Mouse (Mus musculus) thymus, adult 2 months (tissue): Measurements from ENCODE around the gene Cpne5. TPM values are rescaled to one million over a fixed set of nuclear protein-coding genes. Genes with fewer than 3 reads are reported as not detected.

ENCODE experiments used
- DNase-seq: peaks from one replicate; pipeline ENCODE4 v3.0.0; 2021
- H3K27ac ChIP-seq: fragments of 200-500 bp; 2 replicates; pipeline ENCODE4 v1.5.1; 2012; ENCODE audit warnings: low read length, control low read depth; ENCODE audit not compliant: control insufficient read depth, insufficient read depth
- H3K27me3 ChIP-seq: fragments of 200-500 bp; 2 replicates; pipeline ENCODE4 v1.6.1; 2012; ENCODE audit warnings: mild to moderate bottlenecking, low read length, moderate library complexity, mixed read lengths; ENCODE audit not compliant: control insufficient read depth, insufficient read depth
- H3K36me3 ChIP-seq: fragments of 200-500 bp; 2 replicates; pipeline ENCODE4 v1.6.1; 2012; ENCODE audit warnings: mild to moderate bottlenecking, low read length, moderate library complexity; ENCODE audit not compliant: control insufficient read depth, insufficient read depth
- H3K4me1 ChIP-seq: fragments of 200-500 bp; replicated peaks from 2 replicates; pipeline ENCODE4 v1.6.1; 2012; ENCODE audit warnings: low read length; ENCODE audit not compliant: control insufficient read depth, insufficient read depth
- H3K4me3 ChIP-seq: fragments of 200-500 bp; 2 replicates; pipeline ENCODE4 v1.5.1; 2012; ENCODE audit warnings: mild to moderate bottlenecking, low read length, control low read depth, moderate library complexity; ENCODE audit not compliant: control insufficient read depth, insufficient read depth
- CTCF ChIP-seq: fragments of 200-500 bp; IDR thresholded peaks from 2 replicates; pipeline ENCODE4 v1.5.1; 2012; ENCODE audit warnings: mild to moderate bottlenecking, control low read depth, low read length, moderate library complexity, borderline replicate concordance; ENCODE audit not compliant: control insufficient read depth, poor library complexity, insufficient read depth; ENCODE audit errors: extremely low read depth
- POLR2A ChIP-seq: fragments of 200-500 bp; IDR thresholded peaks from 2 replicates; pipeline ENCODE4 v1.6.1; 2012; ENCODE audit warnings: mild to moderate bottlenecking, low read length, control low read depth, moderate library complexity; ENCODE audit not compliant: control insufficient read depth, poor library complexity, insufficient read depth; ENCODE audit errors: extremely low read depth
- WGBS: fragments of 180-500 bp; shearing (Covaris S2); methylation state at CpG from one replicate; pipeline ENCODE4 v1.1.7; 2018; 5-methylcytosine and 5-hydroxymethylcytosine counted together
- polyA plus RNA-seq: library from polyadenylated mRNA; depleted of rRNA; stranded (reverse); fragments of >200 nt; gene quantifications from 2 replicates; pipeline ENCODE4 v1.2.3, GENCODE M21; 2012

The Cpne5 gene
- polyA plus RNA-seq, 1 experiment: 4.6 TPM

- no peak for TF ChIP-seq CTCF
- no peak for TF ChIP-seq POLR2A
- Histone ChIP-seq H3K4me3 (no peak overlapping the region), H3K36me3 (no peaks in the 10 kb centered on the region), H3K27ac (no peak overlapping the region), H3K4me1 (0 out of 2 replicates have a peak, but pooled peaks cover 4% of the 10 kb centered on the region), H3K27me3 (no peaks in the 10 kb centered on the region)
- no peak for DNase-seq
- WGBS: 94% methylated on average over 3 of the region's 3 CpGs
Observed at GRCm38 (mm10) chr17:29126561-29126960, 111.4 kb downstream of the Cpne5 start.

- H3K4me3 ChIP-seq: no peak overlapping the region
- no peaks in the 10 kb centered on the region for H3K27me3 ChIP-seq
- no peak overlapping the region for H3K27ac ChIP-seq
- WGBS: 91% methylated on average over 6 of the region's 6 CpGs
- peaks cover 8% of the 10 kb centered on the region for H3K4me1 ChIP-seq
- no peak for DNase-seq
- TF ChIP-seq POLR2A (no peak), CTCF (no peak)
- no peaks in the 10 kb centered on the region for H3K36me3 ChIP-seq
Observed at GRCm38 (mm10) chr17:29123578-29124174, 114.3 kb downstream of the Cpne5 start.

- WGBS: 94% methylated on average over 6 of the region's 6 CpGs
- Histone ChIP-seq H3K36me3 (no peaks in the 10 kb centered on the region), H3K27me3 (no peaks in the 10 kb centered on the region), H3K27ac (no peak overlapping the region), H3K4me1 (peaks cover 14% of the 10 kb centered on the region), H3K4me3 (no peak overlapping the region)
- DNase-seq: no peak
- no peak for TF ChIP-seq POLR2A
- TF ChIP-seq CTCF: no peak
Observed at GRCm38 (mm10) chr17:29122817-29123216, 115.2 kb downstream of the Cpne5 start.

GRCm38 (mm10) chr17:29120666-29121065, 117.3 kb downstream of the Cpne5 start:
- WGBS: 96% methylated on average over 12 of the region's 12 CpGs
- no peak for DNase-seq
- H3K4me3 ChIP-seq: no peak overlapping the region
- H3K36me3 ChIP-seq: no peaks in the 10 kb centered on the region
- H3K27ac ChIP-seq: no peak overlapping the region
- peaks cover 14% of the 10 kb centered on the region for H3K4me1 ChIP-seq
- H3K27me3 ChIP-seq: no peaks in the 10 kb centered on the region
- no peak for TF ChIP-seq CTCF
- TF ChIP-seq POLR2A: no peak

GRCm38 (mm10) chr17:29118057-29118456, 119.9 kb downstream of the Cpne5 start:
- no peaks in the 10 kb centered on the region for H3K36me3 ChIP-seq
- H3K27ac ChIP-seq: no peak overlapping the region
- H3K4me3 ChIP-seq: no peak overlapping the region
- peak; percentile 29 for DNase-seq
- no peaks in the 10 kb centered on the region for H3K27me3 ChIP-seq
- peaks cover 14% of the 10 kb centered on the region for H3K4me1 ChIP-seq
- WGBS: 26% methylated on average over 5 of the region's 5 CpGs
- TF ChIP-seq CTCF (no peak), POLR2A (no peak)

GRCm38 (mm10) chr17:29117006-29117648, 120.8 kb downstream of the Cpne5 start:
- Histone ChIP-seq H3K27me3 (no peaks in the 10 kb centered on the region), H3K27ac (no peak overlapping the region), H3K36me3 (no peaks in the 10 kb centered on the region), H3K4me3 (no peak overlapping the region), H3K4me1 (peaks cover 14% of the 10 kb centered on the region)
- WGBS: 94% methylated on average over 8 of the region's 8 CpGs
- DNase-seq: no peak
- TF ChIP-seq CTCF: no peak
- TF ChIP-seq POLR2A: no peak
